Mouse (Mus musculus) bone marrow, adult 2 months (tissue): ENCODE results near the gene Ints5.

Source experiments
- CTCF ChIP-seq: fragments of 200-500 bp; IDR thresholded peaks from 2 replicates; pipeline ENCODE4 v1.5.1; 2011; ENCODE audit warnings: low read length, control low read depth; ENCODE audit not compliant: control insufficient read depth, insufficient read depth
- POLR2A ChIP-seq: fragments of 200-500 bp; IDR thresholded peaks from 2 replicates; pipeline ENCODE4 v1.6.1; 2011; ENCODE audit warnings: low read depth, mild to moderate bottlenecking, control low read depth, low read length, borderline replicate concordance; ENCODE audit not compliant: control insufficient read depth

DNA sequence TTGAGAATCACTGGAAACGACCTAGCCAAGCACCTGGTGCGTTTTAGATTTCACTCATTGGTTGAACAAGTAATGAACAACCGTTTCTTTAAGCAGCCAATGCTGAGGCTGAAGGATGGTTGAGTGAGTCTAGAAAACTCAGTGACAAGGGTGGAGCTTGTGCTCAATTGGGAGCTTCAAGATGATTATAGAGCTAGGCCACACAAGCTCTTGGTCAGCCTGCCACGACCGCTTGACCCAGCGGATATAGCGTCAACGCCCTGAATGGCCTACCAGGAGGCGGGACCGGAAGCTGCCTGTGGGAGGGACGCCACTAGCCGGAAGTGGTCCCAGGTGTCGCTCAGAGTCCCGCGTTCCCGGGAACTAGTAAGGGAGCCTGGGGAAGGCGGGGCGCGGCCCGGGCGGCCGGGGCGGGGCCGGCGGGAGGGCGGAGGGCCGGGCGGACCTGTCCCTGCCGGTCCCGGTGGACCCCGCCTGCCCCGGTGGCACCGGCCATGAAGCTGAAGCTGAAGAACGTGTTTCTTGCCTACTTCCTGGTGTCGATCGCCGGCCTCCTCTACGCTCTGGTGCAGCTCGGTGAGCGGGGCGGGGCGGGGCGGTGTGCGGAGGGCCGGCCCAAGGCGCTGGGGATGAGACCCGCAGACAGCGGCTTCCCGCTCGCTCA is 27.4 kb downstream of the Ints5 start, which contains the start of gene B3gat3:
- TF ChIP-seq CTCF (no peak), POLR2A (peak; percentile 66; the same call in 1 of the 2 replicates)
